Mouse (Mus musculus): ENCODE data around the gene Tmem104. TPM values are rescaled to one million over a fixed set of nuclear protein-coding genes. Genes with fewer than 3 reads are reported as not detected.

The Tmem104 gene
- polyA plus RNA-seq, 1 experiment from 2014 or later = 12.5 TPM

DNA sequence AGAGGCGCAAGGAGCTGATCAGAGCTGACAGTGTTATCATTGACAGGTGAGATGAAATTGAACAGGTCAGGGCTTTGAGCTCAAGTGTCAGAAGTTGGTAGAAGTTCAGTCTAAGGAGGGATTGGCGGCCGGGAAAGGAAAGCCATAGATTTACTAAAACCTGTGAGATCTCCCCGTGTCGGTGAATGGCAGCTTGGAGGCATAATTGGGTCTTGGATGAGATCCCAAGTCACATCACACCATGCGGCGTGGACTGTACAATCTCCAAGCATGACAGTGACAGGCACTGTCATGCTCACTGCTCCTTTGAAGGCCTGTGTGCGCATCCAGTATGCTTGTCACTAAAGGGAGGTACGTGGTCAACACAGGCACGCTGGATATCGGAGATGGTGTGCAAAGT is 75.7 kb downstream of the Tmem104 start:
- Histone ChIP-seq H3K4me2 (ENCODE audit: low read depth, low read length) (no peak overlapping the region), H3K27me3 (replicated peaks; ENCODE audit: control insufficient read depth, insufficient read depth, low read length) (peaks cover 98% of the 10 kb centered on the region), H3K4me3 (ENCODE audit: low read depth, low read length) (no peak overlapping the region), H3K9ac (ENCODE audit: low read depth, low read length) (no peak overlapping the region), H3K27ac (replicated peaks; ENCODE audit: low read depth, low read length) (no peak overlapping the region), H3K36me3 (ENCODE audit: control insufficient read depth, insufficient read depth, low read length) (0 out of 2 replicates have a peak, but pooled peaks cover 2% of the 10 kb centered on the region), H3K9me3 (ENCODE audit: control insufficient read depth, low read length) (no peaks in the 10 kb centered on the region), H3K4me1 (ENCODE audit: control insufficient read depth, insufficient read depth, low read length) (peaks cover 12% of the 10 kb centered on the region; the same call in 1 of the 2 replicates)
- DNase-seq (ENCODE audit: low spot score) (no peak), ATAC-seq (ENCODE audit: low read depth) (no peak)
- WGBS = 79% methylated on average over 11 of the region's 11 CpGs

DNA sequence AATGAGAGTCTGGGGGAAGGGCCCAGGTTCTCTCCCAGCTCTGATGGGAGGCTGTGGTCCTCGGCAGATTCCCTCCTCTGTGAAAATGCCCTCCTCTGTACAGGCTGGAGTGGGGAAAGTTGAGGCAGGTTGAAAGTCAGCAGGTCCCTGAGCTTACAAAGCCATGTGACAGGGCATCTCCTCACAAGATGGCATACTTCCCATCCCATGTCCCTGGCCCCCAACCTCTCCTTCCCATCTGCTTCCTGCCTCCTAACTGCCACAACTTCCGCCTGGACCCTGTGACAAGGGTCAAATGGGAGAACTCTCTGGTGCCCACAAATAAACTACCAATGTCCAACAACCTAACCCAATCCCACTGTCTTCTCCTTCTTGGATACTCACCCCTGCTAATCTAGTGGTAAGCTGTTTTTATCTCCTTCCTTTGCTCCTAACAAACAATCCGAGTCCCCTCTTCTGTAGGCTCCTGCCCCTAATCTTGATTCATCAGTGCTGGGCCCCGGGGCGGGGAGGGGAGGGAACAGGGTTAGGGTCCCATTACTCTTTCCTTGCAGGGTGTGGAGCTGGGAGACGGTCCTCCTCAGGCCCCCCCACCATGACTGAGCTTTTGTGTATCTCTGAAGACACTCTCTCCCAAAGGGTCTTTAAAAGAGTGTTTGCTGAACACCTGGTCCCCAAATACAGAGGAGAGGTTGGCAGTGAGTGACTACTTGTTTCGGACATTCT is 77.0 kb downstream of the Tmem104 start:
- H3K27me3 ChIP-seq (replicated peaks; ENCODE audit: control insufficient read depth, insufficient read depth, low read length) = peaks cover 94% of the 10 kb centered on the region
- ATAC-seq (ENCODE audit: low read depth) = no peak
- no peak for DNase-seq (ENCODE audit: low spot score)
- H3K9ac ChIP-seq (ENCODE audit: low read depth, low read length) = no peak overlapping the region
- 69% methylated on average over 7 of the region's 7 CpGs for WGBS
- H3K36me3 ChIP-seq (ENCODE audit: control insufficient read depth, insufficient read depth, low read length) = peaks cover 14% of the 10 kb centered on the region; the same call in 1 of the 2 replicates
- no peaks in the 10 kb centered on the region for H3K9me3 ChIP-seq (ENCODE audit: control insufficient read depth, low read length)
- no peak overlapping the region for H3K27ac ChIP-seq (replicated peaks; ENCODE audit: low read depth, low read length)
- no peak overlapping the region for H3K4me2 ChIP-seq (ENCODE audit: low read depth, low read length)
- peaks cover 11% of the 10 kb centered on the region; the same call in 1 of the 2 replicates for H3K4me1 ChIP-seq (ENCODE audit: control insufficient read depth, insufficient read depth, low read length)
- no peak overlapping the region for H3K4me3 ChIP-seq (ENCODE audit: low read depth, low read length)

DNA sequence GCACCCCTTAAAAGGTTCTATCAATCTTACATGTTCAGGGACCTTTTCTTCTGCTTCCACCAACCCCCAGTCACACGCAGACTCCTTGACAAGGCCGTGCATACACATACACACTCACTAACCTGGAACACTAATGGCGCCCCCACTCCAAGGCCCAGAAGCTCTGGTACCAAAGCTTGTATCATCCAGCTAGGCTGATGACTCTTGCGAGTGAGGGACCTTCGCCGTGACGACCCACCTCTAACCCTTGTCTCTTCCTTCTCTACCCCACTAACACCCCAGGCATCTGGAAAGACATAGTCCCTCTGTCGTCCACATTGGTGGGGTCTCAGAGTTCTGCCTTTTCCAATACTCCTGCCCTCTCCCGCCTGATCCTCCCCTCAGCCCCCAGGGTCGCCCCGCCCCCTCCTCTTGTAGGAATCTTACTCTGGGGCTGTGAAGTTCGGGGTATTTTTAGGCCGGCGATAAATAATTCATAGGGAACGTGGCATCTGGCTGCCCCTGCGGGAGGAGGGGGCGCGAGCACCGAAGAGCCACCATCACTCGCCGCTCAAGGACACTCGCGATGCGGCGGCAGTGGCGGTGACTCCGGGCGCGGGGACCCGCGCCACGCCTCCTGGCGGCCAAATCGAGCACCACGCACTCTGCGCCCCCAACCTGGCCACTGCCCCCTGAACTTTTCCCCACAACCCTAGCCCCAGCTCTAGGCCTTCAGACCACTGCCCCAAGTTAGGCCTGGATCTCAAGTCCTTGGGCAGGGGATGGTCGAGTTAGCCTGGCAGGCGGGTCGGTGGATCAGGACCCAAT is 77.8 kb downstream of the Tmem104 start:
- no peak overlapping the region for H3K9ac ChIP-seq (ENCODE audit: low read depth, low read length)
- H3K4me2 ChIP-seq (ENCODE audit: low read depth, low read length) = peak overlapping the region; percentile 46
- no peak overlapping the region for H3K27ac ChIP-seq (replicated peaks; ENCODE audit: low read depth, low read length)
- no peak for DNase-seq (ENCODE audit: low spot score)
- peaks cover 18% of the 10 kb centered on the region; the same call in 1 of the 2 replicates for H3K36me3 ChIP-seq (ENCODE audit: control insufficient read depth, insufficient read depth, low read length)
- ATAC-seq (ENCODE audit: low read depth) = no peak
- peaks cover 11% of the 10 kb centered on the region; the same call in 1 of the 2 replicates for H3K4me1 ChIP-seq (ENCODE audit: control insufficient read depth, insufficient read depth, low read length)
- peaks cover 87% of the 10 kb centered on the region for H3K27me3 ChIP-seq (replicated peaks; ENCODE audit: control insufficient read depth, insufficient read depth, low read length)
- 13% methylated on average over 19 of the region's 39 CpGs for WGBS
- peak overlapping the region; percentile 27 for H3K4me3 ChIP-seq (ENCODE audit: low read depth, low read length)
- no peaks in the 10 kb centered on the region for H3K9me3 ChIP-seq (ENCODE audit: control insufficient read depth, low read length)

DNA sequence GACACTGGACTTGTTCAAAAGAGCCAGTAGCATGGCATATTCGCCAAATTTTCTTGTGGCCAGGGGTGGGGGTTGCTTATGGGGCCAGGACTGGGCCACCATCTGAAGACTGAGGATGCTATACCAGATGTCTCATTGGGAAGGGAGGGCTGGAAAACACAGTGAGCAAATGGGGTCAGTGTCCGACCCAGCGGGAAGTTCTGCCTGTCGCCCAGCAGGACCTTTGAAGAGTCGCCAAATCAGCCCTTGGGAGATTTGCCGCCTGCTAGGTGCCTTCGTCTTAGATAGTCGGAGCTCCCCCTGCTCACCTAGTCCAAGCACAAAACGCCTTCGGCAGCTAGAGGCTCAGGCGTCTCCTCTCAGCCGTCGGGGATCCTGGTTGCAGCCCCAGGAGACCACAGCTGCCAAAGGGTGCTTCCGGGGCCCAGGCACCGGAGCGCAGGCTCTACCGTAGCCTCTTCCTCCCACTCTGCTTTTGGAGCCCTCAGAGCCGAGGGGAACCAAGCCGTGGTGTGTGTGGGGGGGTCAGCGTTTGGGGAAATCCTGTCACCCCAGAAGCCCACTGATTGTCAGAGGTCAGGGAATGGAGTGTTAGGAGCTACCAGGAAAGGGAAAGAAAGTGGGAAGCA is 78.6 kb downstream of the Tmem104 start:
- Histone ChIP-seq H3K27ac (replicated peaks; ENCODE audit: low read depth, low read length) (no peak overlapping the region), H3K27me3 (replicated peaks; ENCODE audit: control insufficient read depth, insufficient read depth, low read length) (peaks cover 79% of the 10 kb centered on the region), H3K4me1 (ENCODE audit: control insufficient read depth, insufficient read depth, low read length) (peaks cover 11% of the 10 kb centered on the region; the same call in 1 of the 2 replicates), H3K4me2 (ENCODE audit: low read depth, low read length) (peak overlapping the region; percentile 46; the same call in 1 of the 2 replicates), H3K4me3 (ENCODE audit: low read depth, low read length) (peak overlapping the region; percentile 3; the same call in 1 of the 2 replicates), H3K36me3 (ENCODE audit: control insufficient read depth, insufficient read depth, low read length) (peaks cover 18% of the 10 kb centered on the region; the same call in 1 of the 2 replicates), H3K9ac (ENCODE audit: low read depth, low read length) (no peak overlapping the region), H3K9me3 (ENCODE audit: control insufficient read depth, low read length) (no peaks in the 10 kb centered on the region)
- 3% methylated on average over 18 of the region's 20 CpGs for WGBS
- no peak for ATAC-seq (ENCODE audit: low read depth)
- DNase-seq (ENCODE audit: low spot score) = no peak

DNA sequence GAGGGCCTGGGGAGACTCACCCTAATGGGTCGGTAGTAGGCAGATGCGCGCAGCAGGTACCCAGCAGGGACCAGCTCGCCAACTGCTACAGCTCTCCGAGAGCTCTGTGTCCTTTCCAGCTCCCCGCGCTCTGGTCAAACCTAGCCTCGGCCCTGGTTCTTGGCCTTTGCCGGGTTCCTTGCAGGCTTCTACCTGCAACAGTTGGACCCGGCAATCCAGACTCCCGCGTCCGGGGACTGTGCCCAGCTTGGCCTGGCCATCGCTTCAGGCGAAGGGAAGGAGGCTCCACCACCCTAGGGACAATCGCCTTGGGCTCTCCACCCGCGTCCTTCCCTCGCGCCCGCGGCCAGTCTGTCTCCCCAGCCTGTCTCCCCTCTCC is 79.1 kb downstream of the Tmem104 start:
- Histone ChIP-seq H3K9me3 (ENCODE audit: control insufficient read depth, low read length) (no peaks in the 10 kb centered on the region), H3K9ac (ENCODE audit: low read depth, low read length) (no peak overlapping the region), H3K27me3 (replicated peaks; ENCODE audit: control insufficient read depth, insufficient read depth, low read length) (peaks cover 76% of the 10 kb centered on the region), H3K36me3 (ENCODE audit: control insufficient read depth, insufficient read depth, low read length) (peaks cover 18% of the 10 kb centered on the region; the same call in 1 of the 2 replicates), H3K4me1 (ENCODE audit: control insufficient read depth, insufficient read depth, low read length) (peaks cover 11% of the 10 kb centered on the region; the same call in 1 of the 2 replicates), H3K4me2 (ENCODE audit: low read depth, low read length) (peak overlapping the region; percentile 65), H3K4me3 (ENCODE audit: low read depth, low read length) (peak overlapping the region; percentile 39), H3K27ac (replicated peaks; ENCODE audit: low read depth, low read length) (no peak overlapping the region)
- DNase-seq (ENCODE audit: low spot score) = no peak
- no peak for ATAC-seq (ENCODE audit: low read depth)
- WGBS = 2% methylated on average over 15 of the region's 22 CpGs

DNA sequence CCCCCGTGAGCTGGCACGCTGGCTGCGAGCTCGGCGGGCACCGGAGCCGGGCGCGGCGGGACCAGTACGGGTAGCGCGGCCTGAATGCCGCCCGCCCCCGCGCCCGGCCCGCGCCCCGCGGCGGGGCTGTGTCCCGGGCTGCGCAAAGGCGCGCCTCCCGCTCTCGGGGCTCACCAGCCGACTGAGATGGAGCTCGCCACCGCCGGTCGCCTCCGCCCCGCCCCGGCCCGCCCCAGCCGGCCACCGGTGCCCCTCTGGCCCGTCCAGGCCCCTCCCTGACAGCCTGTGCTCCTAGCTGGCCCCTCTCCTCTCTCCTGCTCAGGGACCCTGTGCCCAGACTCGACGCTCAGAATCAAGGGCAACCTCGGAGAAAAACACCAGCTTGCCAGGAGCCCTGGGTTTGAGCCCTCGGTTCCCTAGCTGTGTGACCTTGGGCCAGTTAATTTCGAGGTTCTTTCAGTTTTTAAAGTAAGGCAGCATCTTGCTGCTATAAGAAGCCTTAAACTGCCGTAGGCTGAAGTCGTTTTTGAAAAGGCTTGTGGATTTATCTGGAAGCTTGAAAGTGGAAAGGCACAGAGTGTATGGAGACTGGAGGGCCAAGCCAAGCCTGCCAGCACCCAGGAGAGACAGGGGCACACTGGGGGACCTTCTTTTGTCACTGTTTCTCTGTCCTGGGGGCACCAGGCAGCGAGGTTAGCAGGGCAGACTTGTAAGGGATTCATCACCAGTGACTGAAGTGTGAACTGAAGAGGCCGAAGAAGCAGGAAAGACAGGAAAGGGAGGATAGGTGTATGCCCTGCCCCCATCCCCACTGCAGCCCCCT is 80.0 kb downstream of the Tmem104 start, which contains the start of gene Grin2c:
TSS of gene Grin2c (minus strand) at position 183 of the 823 bp plus-strand sequence.
- DNase-seq (ENCODE audit: low spot score) = no peak
- 17% methylated on average over 9 of the region's 50 CpGs for WGBS

DNA sequence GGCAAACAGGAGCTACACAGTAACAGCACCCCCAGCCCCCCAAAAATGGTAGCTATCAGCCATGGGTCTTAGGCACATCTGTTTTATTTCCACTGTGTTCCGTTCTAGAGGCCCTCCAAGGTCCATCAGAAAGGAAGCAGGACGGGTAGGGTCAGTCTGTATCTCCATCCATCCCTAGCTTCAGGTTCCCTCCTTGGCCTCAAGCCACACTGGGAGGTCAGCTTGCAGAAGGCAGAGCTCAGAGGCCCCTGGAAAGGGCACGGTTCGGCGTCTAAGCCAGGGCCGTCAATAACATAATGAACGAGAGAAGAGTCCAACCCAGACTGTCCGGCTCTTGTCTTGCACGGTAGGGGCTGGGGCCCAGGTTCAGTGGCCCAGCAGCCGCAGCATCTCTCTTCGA is 80.7 kb downstream of the Tmem104 start:
- Histone ChIP-seq H3K4me1 (ENCODE audit: control insufficient read depth, insufficient read depth, low read length) (peaks cover 11% of the 10 kb centered on the region; the same call in 1 of the 2 replicates), H3K36me3 (ENCODE audit: control insufficient read depth, insufficient read depth, low read length) (peaks cover 18% of the 10 kb centered on the region; the same call in 1 of the 2 replicates), H3K9ac (ENCODE audit: low read depth, low read length) (no peak overlapping the region), H3K9me3 (ENCODE audit: control insufficient read depth, low read length) (no peaks in the 10 kb centered on the region), H3K4me2 (ENCODE audit: low read depth, low read length) (no peak overlapping the region), H3K4me3 (ENCODE audit: low read depth, low read length) (no peak overlapping the region), H3K27me3 (replicated peaks; ENCODE audit: control insufficient read depth, insufficient read depth, low read length) (peaks cover 60% of the 10 kb centered on the region), H3K27ac (replicated peaks; ENCODE audit: low read depth, low read length) (no peak overlapping the region)
- DNase-seq (ENCODE audit: low spot score) (no peak), ATAC-seq (ENCODE audit: low read depth) (no peak)
- WGBS = 78% methylated on average over 11 of the region's 11 CpGs

More for the DNA sequence above, 80.0 kb downstream of the Tmem104 start, which contains the start of gene Grin2c:
- H3K27me3 ChIP-seq (replicated peaks; ENCODE audit: control insufficient read depth, insufficient read depth, low read length) = peaks cover 67% of the 10 kb centered on the region
- peak within 1 kb of the TSS; percentile 39 for H3K4me3 ChIP-seq (ENCODE audit: low read depth, low read length)
- peaks cover 18% of the 10 kb centered on the region; the same call in 1 of the 2 replicates for H3K36me3 ChIP-seq (ENCODE audit: control insufficient read depth, insufficient read depth, low read length)
- H3K4me1 ChIP-seq (ENCODE audit: control insufficient read depth, insufficient read depth, low read length) = peaks cover 11% of the 10 kb centered on the region; the same call in 1 of the 2 replicates
- H3K9ac ChIP-seq (ENCODE audit: low read depth, low read length) = peak within 1 kb of the TSS; percentile 59
- H3K9me3 ChIP-seq (ENCODE audit: control insufficient read depth, low read length) = no peaks in the 10 kb centered on the region
- no peak within 1 kb of the TSS for H3K27ac ChIP-seq (replicated peaks; ENCODE audit: low read depth, low read length)
- peak; percentile 28; the same call in 1 of the 2 replicates for ATAC-seq (ENCODE audit: low read depth)
- H3K4me2 ChIP-seq (ENCODE audit: low read depth, low read length) = peak within 1 kb of the TSS; percentile 65
